Mouse (Mus musculus) adrenal gland, adult (tissue): ENCODE measurements around the gene Ankub1.

Experiments used
- DNase-seq, 2 experiments: peaks; one replicate each; pipeline ENCODE4 v3.0.0; 2022 to 2023; ENCODE audit warnings: low spot score in 1 of 2; ENCODE audit not compliant: inconsistent age in 2 of 2

The Ankub1 gene

GRCm38 (mm10) chr3:57692719-57693118 lies at the start of gene Ankub1:
Ankub1 (minus strand) TSS chr3:57692799.
- DNase-seq, result no peak

DNA sequence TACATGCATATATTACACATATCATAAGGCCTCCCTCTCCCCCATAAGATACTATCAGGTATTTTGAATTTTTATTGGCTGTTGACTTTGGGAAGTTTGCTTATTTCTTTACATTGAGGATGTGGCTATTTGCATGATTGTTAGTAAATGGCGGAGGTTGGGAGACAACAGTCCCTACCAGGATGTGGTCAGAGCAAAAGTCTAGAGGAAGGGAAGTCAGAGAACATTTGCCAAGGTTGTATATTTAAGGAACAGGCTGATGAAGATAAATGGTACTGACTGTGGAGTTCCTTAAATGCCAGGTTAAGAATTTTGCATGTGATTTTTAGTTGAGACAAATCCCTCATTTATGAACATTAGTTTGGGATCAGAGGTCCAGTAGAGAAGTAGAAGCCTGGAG lies 47.2 kb upstream of the Ankub1 start:
- no peak for DNase-seq

DNA sequence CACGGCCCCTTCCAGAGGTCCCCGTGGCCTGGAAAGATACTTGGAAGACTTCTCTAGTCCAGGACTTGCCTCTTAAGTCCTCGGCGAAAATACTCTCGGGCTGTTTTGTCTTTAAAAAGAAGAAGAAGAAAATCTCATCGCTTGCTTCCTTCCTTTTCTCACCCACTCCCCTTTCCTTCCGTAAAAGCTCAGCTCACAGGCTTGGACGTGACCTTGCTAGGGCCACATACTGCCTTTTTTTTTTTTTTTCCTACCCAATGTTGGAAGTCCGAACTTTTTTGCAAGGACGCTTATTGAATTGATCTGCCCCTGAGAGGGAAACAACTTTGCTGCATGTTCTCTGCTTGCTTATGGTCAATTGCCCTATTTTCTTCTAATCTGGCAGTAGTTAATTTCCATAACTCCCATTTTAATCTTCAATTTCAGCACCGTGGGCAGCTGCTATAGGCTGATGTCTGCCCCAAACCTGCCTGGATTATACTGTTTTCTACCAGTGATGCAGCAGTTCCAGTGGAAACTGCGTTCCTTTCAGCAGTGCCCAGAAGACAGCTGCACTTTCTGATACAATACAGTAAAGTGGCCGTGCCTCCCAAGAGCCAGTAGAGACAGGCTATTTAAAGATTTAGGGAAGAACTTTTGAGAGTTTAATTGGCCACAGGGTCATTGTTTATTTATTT lies 44.0 kb upstream of the Ankub1 start:
- DNase-seq, result no peak

DNA sequence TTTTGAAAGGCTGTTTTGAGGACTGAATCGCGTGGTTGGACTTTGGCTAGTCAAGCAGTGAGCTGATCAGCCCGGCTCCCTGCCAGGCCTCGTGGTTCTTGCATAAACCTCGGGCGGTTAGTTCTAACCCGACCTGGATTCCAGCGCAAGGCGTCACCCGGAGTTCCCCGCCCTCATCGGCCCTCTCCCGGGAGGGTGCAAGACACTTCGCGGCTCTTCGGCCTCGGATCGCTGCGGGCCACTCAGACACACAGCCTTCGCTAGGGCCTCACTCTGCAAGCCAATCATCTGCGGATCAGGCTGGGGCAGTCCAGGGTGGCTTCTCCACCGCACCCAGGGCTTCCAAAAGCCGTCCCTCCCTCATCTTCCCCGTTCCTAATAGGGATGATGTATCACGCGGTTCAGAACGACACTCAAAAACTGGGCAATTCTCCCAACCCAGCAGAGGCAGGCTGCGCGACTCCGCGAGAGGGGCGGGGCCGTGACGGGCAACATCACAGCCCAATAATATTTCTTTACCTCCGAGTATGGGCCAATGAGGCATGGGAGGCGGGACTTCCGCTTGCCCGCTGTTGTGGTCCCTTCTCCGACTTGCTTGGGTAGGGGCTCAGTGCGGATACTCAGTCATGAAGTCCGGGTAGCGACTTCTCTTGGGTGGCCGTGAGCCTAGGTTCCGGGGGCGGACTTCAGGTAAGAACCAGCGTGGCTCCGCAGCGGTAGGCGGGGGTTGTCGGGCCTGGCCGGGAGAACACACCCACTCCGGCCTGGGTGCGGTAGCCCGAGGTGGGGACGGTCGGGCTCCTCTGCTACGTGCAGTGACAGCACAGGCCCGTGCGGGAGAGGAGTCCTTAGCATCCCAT lies 43.1 kb upstream of the Ankub1 start, which contains the start of gene Rnf13:
Gene Rnf13 (plus strand): TSS at position 552 of the 860 bp plus-strand sequence.
- peak; percentile 98 to 100 for DNase-seq

GRCm38 (mm10) chr3:57732206-57732915 lies 39.8 kb upstream of the Ankub1 start:
- no peak for DNase-seq

DNA sequence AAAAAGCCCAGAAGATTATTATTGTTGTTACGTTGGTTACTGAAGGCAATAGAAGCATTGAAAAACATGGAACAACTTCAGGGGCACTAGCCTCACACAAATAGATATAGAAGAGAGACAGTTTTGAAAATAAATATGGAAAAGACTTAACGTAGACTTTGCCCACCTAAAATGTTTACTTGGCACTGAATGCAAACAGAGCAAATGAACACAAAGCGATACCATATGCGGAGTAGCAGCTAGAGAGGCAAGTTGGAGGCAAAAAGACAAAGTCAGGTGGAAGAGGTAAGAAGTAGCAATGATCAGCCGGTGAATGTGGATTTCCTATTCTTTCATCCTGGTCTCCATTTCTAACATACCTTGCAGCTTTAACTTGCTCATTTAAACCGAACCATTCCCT lies 21.6 kb upstream of the Ankub1 start:
- DNase-seq, result no peak

- DNase-seq, result no peak
These were observed 4.2 kb upstream of the Ankub1 start for GRCm38 (mm10) chr3:57696779-57697178.

DNA sequence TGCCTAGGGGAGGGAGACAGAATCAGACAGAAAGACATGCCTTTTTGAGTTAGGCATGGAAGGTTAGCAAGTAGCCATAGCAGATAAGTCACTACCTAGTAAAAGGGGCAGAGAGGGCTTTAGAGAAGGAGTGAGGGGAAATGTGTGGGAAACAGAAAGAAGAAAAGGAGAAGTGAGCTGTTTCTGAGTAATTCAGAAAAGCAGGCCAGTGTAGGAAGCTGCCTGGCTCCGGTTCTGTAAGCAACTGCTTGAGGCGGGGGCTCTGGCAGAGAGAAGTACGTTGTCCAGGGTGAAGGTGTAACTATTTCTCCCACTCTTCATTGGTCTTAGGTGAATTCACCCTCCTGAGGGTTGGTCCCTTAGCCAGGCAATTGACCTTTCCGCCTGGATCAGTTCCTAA lies 3.6 kb upstream of the Ankub1 start:
- DNase-seq, result no peak

DNA sequence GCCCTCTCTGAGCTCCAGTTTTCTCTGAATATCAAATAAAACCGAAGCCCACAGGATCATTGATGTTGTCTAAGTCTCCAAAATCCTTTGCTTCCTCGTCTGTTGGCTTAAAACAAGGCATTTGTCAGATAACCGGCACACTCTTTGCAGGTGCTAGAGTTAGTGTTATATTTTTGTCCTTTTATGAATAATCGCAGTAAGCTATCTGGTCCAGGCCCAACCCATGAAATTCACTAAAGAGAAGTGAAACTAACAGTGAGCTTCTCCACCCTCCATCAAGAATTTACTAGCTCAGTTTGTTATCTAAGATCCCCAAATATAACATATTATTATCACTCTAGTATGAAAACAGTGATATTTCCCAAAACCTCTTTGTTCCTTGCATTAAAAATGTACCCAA lies 827 bp downstream of the Ankub1 start:
- DNase-seq, result no peak

DNA sequence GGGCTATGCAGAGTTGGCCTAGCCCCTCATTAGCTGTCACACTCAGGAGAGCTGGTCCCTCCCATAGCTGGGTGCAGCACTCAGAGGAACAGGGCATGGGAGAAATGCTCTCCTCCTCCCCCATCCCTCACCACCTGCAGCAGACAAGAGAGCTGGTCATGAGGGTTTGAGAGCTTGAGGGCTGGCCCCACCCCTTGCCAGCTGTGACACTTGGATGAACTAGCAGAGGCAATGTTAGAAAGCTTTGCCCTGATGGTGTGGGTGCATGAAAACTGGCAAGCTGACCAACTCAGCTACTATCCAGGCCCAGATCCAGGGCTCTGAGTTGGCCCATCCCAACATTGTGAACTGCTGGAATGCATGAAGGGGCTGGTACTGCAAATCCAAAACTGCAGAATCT lies 14.8 kb downstream of the Ankub1 start:
- DNase-seq, result no peak

GRCm38 (mm10) chr3:57674075-57674474 lies 18.5 kb downstream of the Ankub1 start:
- DNase-seq, result no peak

DNA sequence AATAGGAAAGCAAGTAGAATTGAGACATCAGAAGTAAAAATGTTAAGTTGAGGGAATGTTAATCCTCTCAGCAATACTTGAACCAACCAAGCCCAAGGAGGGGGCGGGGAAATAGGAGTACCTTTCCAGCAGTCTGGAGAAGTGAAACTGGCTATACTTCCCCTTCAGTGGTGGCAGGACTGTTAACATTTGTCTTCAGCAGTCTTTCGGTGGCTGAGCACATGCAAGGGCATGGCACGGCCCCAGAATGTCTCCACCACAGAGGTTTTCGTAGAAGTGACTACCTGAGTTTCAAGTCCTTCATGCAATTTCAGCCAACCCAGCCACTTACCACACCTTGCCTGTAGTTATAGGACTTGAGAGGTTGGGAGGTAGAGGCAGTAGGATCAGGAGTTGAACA lies 19.0 kb downstream of the Ankub1 start:
- no peak for DNase-seq

- peak; percentile 47 to 88 for DNase-seq
These were observed 25.4 kb downstream of the Ankub1 start for GRCm38 (mm10) chr3:57667054-57667723.

DNA sequence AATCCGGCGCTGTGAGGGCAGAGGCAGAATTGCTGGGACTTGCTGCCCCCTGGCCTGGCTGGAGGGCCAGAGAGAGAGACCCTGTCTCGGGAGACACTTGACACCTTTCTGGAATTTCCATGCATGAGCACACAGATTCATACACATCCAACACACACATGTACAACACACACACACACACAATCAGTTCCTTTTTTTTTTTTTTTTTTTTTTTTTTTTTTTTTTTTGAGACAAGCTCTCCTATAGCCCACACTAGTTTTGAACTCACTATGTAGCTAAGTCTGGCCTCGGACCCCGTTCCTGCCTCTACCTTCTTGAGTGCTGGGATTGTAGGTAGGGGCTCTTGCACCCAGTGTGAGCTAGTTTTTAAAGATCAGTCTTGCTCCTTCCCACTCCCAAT lies 26.7 kb downstream of the Ankub1 start:
- no peak for DNase-seq

DNA sequence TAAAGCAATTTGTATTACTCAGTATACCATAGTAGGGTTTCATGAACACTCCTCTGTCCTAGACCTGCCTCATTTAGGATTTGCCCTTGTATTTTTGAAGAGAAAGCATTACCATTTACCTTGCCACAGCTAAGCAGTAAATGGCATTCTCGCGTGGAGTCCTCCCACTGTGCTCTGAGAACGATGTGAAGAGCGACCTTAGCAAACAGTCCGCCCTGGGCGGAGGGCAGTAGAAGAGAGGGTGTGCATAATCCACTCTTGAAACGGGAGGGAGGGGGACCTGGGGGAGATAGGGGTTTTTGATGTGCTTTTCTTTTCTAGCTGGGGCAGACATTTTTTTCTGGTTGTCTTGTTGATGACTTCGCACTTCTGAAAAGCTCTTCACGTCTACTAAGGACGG lies 27.9 kb downstream of the Ankub1 start:
- no peak for DNase-seq

DNA sequence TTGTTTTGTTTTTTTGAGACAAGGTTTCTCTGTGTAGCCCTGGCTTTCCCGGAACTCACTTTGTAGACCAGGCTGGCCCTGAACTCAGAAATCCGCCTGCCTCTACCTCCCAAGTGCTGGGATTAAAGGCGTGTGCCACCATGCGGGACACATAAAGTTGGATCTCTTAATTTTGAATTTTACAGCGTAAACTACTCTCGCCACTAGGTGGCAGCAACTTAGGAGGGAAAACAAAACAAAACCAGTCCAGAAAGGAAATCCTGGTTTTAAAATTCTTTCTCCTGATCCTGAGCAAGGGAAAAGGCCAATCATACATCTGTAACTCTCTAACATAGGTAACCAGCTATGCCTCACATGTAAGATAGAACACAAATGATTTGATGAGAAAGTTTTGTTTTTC lies 28.9 kb downstream of the Ankub1 start:
- peak; percentile 11 to 77 for DNase-seq

- no peak for DNase-seq
These were observed 34.0 kb downstream of the Ankub1 start for GRCm38 (mm10) chr3:57658608-57659007.

DNA sequence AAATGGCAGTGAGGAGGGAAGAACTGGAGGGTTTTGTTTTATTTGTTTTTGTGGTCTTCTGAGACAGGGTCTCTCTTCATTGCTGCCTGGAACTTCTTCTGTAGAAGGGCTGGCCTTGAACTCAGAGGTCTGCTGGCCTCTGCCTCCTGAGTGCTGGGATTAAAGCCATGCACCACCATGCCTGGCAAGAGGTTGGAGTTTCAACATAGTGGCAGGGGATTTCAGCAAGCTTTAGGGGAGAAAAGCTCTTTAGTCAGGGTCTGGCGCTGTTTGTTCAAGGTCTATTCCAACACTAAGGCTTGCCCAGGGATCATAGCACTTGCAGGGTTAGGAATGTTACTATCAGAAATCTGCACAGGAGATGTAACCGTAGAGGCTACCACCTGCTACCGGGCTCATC lies 39.0 kb downstream of the Ankub1 start:
- DNase-seq, result peak in 1 of 2 experiments; percentile 68

DNA sequence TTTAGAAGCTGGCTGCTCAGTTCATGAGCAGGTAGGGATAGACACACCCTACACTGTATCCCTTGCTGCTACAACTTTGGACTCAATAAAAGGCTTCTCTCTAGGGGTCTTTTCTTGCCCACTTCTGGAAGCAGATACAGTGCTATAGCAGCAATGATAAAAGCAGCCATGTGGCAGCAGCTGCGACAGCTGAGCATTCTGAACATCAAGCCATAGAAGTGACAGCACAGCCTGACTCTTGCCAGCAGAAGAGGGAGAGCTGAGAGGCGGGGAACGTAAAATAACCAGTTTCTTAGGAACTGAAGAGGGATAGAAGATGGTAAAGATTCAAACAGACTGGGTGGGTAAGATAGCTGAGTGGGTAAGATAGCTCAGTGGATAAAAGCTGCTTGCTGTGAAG lies 40.1 kb downstream of the Ankub1 start:
- DNase-seq, result no peak

DNA sequence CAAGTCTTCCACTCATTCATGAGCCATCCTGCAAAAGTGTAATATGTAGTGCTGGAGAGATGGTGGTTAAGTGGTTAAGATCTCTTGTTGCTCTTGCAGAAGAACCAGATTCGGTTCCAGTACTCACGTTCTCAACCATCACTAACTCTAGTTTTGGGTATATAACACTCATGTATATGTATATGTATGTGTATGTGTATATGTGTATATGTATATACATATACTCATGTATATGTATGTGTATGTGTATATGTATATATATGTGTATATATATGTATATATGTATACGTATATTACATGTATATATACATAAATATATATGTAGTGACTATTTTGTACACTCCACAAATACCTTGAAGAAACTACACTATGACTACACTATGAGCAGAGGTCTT lies 40.7 kb downstream of the Ankub1 start:
- DNase-seq, result no peak

- DNase-seq, result peak; percentile 87 to 97
These were observed 41.3 kb downstream of the Ankub1 start, which contains the start of gene Commd2 for GRCm38 (mm10) chr3:57651231-57651864. Commd2 (minus strand) TSS chr3:57651715.
